ENCODE assay signal across 8 mouse cellular contexts in the genomic region with DNA sequence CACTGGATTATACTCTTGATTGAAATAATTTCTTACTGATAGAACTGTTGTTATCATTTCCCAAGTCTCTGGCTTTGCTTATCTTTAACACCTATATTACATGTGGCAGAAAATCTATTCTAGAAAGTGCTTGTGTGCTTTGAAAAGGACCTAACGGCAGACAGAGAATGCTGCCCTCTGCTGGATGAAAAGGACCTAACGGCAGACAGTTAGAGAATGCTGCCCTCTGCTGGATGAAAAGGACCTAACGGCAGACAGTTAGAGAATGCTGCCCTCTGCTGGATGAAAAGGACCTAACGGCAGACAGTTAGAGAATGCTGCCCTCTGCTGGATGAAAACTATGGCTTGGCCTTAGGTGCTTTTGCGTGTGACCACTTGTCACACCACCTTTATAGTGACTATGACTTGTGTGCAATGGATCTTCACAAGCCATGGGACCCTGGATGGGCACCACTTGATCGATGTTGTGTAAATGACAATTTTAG. TPM values are rescaled to one million over a fixed set of nuclear protein-coding genes. Genes with fewer than 3 reads are reported as not detected.
DNase-seq lines count a peak whose midpoint lies in the region; ATAC-seq lines count a peak whose summit lies in the region.

No protein-coding gene starts in this region.

- ATAC-seq in megakaryocyte-erythroid progenitor cell, adult 5-6 weeks (replicated peaks; ENCODE audit: low FRiP score, low TSS enrichment, poor library complexity, severe bottlenecking): peak; percentile 70

- DNase-seq in MEL-GATA-1-ER (ENCODE audit: extremely low read depth, low read depth): peak; percentile 33
- DNase-seq in cerebellum, adult 8-10 months: peak; percentile 82
- DNase-seq in frontal cortex, postnatal 14 days (ENCODE audit: low spot score in 2 of 2): peak; percentile 32 to 67
- peak; percentile 57 for DNase-seq in induced T-regulatory cell, adult 2 months (ENCODE audit: low read depth)
- DNase-seq in left cerebral cortex, adult 18-20 months (ENCODE audit: low spot score in 2 of 2): peak; percentile 55 to 60
- DNase-seq in right cerebral cortex, postnatal 10 days (ENCODE audit: low spot score in 2 of 2): peak; percentile 57 to 67
- peak; percentile 21 to 22 for DNase-seq in urinary bladder, adult 18-20 months (ENCODE audit: low spot score in 2 of 2)

RNA-seq across cellular contexts. Expression of gene Gapt, which starts 11.6 kb away (rescaled TPM):
- not detected for total RNA-seq in left cerebral cortex, adult 18-20 months (2021)
- total RNA-seq in megakaryocyte-erythroid progenitor cell, adult 5-6 weeks (2014; fragmentation: Nextera tagmentation): 0.31 TPM in 1 of 2 replicates, not detected in the other
- total RNA-seq in megakaryocyte-erythroid progenitor cell, adult 5-6 weeks (2017): 0.85 and 1.2 TPM in 2 replicates

RNA-seq across cellular contexts. Expression of gene Plk2, which starts 26.2 kb away (rescaled TPM):
- total RNA-seq in left cerebral cortex, adult 18-20 months (2021): 100 to 1,000 TPM; 272 to 280 TPM
- 0.52 and 0.62 TPM in 2 replicates for total RNA-seq in megakaryocyte-erythroid progenitor cell, adult 5-6 weeks (2014; fragmentation: Nextera tagmentation)
- total RNA-seq in megakaryocyte-erythroid progenitor cell, adult 5-6 weeks (2017): 3.6 and 5.3 TPM in 2 replicates

Comparison
In these comparisons a context has a peak if more than half of its experiments do, and no peak if none do; other contexts are left out.
1. Peak in every context shown above with its lines: DNase-seq and ATAC-seq.
2. DNase-seq: peak in every context shown above with its lines; median percentile 82 in cerebellum, adult 8-10 months; 62 in right cerebral cortex, postnatal 10 days; 58 in left cerebral cortex, adult 18-20 months; 57 in induced T-regulatory cell, adult 2 months; 50 in frontal cortex, postnatal 14 days; 33 in MEL-GATA-1-ER; 22 in urinary bladder, adult 18-20 months.
3. RNA of gene Plk2, which starts 26.2 kb away (total RNA-seq): 272 to 280 TPM in left cerebral cortex, adult 18-20 months; 0.52 to 5.3 TPM in megakaryocyte-erythroid progenitor cell, adult 5-6 weeks; every median in the first group is over 10 times any median in the second.